Mouse (Mus musculus): ENCODE measurements around the gene Barx1. TPM values are rescaled to one million over a fixed set of nuclear protein-coding genes. Genes with fewer than 3 reads are reported as not detected.

Gene Barx1
- total RNA-seq (2021): not detected

DNA sequence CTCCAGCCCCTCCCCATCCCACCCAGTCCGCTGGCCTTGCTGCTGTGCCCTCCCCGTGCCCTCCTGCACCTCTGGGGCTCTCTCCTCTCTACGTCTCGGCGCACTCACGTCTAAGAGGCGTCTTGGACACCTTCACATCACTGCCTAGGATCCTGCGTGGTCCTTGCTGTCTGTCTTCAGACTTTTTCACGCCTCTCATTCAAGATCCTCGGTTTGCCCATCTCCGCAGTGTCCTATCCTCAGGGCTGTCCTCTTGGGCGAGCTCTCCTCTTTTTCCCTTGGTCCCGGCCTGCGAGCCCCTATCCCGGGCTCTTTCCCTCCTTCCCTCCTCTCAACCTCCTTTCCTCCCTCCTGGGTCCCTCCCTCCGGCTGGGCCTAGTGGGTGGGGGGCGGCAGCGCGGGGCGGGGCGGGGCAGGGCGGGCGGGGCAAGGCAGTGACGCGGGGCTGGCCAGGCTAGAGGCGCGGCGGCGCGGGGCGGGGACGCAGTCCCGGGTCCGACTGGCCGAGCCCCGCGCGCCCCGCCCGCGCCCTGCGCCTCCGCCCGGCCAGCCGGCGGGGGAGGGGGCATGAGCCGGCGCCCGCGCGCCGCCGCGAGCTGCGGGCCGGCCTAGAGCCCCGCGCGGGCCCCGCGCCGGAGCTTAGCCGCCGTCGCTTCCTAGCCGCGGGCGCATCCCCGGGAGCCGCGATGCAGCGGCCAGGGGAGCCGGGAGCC lies at the start of gene Barx1:
TSS of gene Barx1 (plus strand) at position 568 of the 713 bp plus-strand sequence.
- no peak for DNase-seq (ENCODE audit: extremely low spot score in 1 of 2, low spot score in 1 of 2)

DNA sequence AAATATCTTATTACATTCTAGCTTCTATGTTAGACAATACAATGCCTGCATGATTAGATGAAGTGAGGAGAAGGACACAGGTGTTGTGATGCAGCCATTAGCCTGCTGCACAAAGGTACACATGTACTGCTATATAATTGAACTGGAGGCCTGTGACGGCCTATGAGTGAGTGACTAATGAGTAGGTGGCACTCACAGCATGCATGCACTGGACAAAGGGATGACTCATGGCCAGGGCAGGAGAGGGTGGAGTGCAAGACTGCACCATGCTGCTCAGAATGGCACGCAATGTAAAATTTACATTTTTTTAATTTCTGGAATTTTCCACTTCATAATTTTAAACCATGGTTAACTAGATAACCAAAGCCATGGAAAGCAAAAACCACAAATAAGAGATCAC lies 48.3 kb upstream of the Barx1 start:
- no peak for DNase-seq (ENCODE audit: extremely low spot score in 1 of 2, low spot score in 1 of 2)

DNA sequence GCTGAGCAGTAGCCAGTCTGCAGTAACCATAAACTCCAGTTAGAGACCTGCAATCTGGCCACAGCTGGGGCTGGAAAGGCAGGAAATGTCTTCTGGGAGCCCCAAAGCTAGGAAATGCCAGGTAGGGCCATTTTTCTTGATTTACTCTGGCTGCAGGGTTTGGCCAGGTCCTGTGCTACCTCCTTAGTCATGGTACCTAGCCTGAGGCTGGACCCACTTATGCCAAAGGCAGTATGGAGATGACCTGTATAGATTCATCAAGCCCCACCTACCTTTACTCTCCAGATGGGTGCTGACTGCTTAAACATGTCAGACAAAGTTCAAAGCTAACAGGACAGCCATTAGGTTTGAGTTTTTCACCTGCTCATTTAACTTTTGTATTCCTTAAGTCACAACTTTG lies 45.0 kb upstream of the Barx1 start:
- no peak for DNase-seq (ENCODE audit: extremely low spot score in 1 of 2, low spot score in 1 of 2)

DNA sequence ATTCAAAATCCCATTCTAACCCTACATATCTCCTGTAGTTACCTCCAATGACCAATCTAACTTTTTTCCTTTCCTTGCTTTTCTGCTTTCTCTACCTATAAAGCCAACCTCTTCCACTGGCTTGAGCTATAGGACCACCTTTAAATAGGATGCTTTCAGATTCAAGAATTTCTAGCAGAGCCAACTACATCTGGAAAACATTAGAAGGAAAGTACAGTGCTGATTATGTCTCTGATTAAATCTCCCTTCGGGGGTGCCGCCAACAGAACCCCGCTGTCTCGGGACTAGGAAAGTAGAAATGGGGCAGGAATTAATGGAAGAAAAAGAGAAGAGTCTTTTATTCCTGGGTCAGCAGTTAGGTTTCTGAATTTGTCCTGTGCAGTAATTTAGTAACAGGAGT lies 43.9 kb upstream of the Barx1 start:
- DNase-seq (ENCODE audit: extremely low spot score in 1 of 2, low spot score in 1 of 2): no peak

DNA sequence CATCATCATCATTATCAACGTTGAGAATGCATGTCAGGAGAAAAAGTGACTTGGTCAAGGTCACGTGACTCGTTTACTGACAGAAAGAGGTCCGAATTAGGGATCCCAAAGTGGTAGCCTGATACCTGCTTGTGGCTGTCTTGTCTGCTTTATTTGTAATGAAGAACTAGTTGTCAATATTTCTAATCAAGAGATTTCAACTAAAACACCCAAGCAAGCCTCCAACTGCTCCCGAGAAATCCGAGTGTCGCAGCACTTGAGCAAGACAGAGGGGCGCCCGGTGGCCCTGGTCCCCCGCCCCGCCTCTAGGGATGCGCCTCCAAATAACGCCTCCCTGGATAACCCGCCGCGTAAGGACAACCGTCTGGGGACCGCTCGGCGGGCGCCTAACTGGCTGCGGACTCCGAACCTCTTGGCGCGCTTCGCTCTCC lies 37.8 kb upstream of the Barx1 start:
- DNase-seq (ENCODE audit: extremely low spot score in 1 of 2, low spot score in 1 of 2): no peak

DNA sequence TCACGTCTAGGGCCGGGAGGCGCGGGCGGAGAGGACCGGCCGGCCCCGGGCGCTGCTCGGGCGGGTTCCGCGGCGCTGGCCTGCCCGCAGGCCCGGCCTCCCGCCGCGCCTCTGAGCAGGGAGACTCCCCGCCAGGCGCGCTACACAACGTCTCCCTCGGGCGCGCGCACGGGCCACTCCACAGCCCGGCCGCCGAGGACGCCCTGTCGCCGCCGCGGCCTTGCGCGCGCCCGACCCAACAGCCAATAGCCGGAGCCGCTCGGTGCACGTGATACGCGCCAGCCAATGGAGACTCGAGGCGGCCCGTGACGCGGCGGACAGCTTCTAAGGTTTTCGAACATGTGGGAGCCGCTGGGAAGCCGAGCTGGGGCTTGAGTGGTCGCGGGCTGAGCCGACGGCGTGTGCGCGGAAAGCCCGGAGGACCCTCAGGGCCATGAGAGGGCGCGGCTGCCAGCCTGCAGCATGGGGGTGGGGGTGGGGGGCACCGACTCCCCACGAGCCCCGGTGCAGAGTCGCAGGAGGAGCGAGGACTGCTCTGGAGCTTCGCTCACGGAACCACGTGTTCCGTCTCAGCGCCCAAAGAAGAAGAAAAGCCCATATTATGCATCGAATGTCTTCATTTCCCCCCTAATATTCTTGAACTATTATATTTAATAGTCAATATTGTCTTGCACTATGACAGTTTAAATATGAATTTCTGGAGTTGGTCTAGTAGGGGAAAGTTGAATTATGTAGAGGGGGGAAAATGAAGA lies 37.2 kb upstream of the Barx1 start, which contains the start of gene Ptpdc1:
TSS of gene Ptpdc1 (minus strand) at position 232 of the 752 bp plus-strand sequence.
- DNase-seq (ENCODE audit: extremely low spot score in 1 of 2, low spot score in 1 of 2): peak; percentile 91 to 93

DNA sequence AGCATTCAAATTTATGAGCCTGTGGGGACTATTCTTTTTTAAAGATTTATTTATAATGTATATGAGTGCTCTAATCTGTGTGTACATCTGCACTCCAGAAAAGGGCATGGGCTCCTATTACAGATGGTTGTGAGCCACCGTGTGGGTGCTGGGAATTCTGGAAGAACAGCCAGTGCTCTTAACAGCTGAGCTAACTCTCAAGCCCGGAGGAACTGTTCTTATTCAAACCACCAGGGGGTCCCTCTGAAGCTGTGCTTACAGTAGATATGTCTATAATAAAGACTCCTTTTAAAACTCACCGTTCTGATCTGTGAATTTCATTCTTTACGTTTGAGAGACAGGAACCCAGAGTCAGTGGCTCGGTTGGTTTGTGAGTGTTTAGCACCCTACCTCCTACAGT lies 31.1 kb upstream of the Barx1 start:
- DNase-seq (ENCODE audit: extremely low spot score in 1 of 2, low spot score in 1 of 2): no peak

DNA sequence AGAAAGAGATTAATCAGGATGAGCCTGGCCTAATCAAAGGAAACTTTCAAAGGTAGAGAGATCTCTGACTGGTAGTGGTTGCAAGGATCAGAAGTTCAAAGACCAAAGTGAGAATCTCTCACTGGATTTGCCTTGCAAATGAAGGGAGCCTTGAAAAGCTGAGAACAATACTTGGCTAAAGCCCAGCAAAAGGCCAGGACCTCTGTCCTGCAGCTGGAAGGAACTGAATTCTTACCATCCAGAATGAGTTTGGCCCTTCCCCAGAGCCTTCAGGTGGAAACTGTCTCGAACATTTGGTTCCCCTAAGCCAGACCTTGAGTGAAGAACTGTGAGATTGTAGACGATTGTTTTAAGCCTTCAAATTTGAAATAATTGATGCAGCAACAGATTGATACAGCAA lies 25.1 kb upstream of the Barx1 start:
- DNase-seq (ENCODE audit: extremely low spot score in 1 of 2, low spot score in 1 of 2): no peak

DNA sequence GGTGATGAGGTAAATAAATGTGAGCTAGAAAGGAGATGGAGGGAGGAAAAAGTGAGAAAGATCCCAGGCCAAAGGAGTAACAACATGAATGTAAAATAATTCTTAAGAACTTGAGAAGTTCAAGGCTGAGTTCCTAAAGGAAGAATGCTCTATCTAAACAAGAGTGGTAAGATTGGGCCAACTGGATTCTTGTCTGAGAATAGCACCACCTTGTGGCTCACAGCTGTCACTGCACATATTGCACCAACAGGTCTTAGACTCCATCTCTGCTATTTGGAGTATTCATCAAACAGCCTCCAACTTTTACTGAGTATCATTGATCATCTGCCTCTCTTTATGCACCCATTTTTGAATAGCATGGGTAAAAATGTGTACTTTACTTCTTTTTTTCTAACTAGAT lies 23.2 kb upstream of the Barx1 start:
- peak in 1 of 2 experiments; percentile 46 for DNase-seq (ENCODE audit: extremely low spot score in 1 of 2, low spot score in 1 of 2)

DNA sequence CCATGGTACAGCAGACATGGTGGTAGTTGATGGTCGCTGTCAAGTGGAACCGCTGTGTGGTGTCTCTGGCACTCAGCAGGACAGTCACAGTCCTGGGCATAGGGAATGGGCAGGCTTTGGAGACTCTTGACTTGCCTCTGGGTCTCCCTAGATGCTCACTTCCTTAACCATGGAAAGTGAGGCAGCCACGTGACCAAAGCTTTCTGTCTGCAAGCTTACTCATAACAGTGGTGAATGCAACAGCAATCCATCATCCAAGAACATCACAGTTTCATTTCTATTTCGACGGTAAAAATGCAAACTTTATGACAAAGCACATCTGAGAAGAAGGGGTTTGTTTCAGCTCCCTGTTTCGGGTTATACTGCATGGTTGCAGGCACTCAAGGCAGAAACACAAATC lies 19.7 kb upstream of the Barx1 start:
- DNase-seq (ENCODE audit: extremely low spot score in 1 of 2, low spot score in 1 of 2): no peak

DNA sequence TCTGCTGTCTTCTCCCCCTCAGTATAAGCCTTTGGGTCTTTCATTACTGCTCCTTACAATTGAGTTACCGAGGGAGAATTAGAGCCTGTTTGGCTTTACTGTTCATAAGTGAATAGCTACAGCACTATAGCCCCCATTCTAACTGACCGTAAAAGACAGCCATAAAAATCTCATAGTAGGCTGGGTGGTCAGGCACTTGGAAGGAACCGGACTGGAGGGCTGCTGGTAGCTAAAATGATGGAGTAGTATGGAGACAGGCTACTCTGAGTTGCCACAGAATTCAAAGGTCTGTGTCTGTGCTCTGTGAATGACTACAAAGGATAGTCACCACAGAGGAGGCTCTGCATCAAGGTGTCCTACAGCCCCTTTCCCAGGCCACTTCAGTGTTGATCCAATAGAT lies 18.8 kb upstream of the Barx1 start:
- DNase-seq (ENCODE audit: extremely low spot score in 1 of 2, low spot score in 1 of 2): no peak

DNA sequence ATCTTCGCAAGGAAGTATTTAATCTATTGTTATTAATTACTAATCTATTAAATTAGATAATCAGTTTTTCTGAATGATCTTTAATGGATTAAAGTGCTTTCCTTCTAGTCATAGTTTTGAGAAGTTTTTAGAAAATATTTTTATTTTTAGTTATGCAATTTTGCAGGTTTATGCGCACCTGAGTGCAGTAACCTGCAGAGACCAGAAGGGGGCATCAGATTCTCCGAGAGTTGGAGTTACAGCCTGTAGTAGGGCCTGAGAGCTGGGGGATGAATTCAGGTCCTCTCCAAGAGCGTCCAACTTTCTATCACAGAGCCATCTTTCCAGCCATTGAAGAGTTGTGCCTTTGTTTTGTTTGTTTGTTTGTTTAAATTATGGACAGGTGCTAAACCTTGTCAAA lies 16.1 kb upstream of the Barx1 start:
- DNase-seq (ENCODE audit: extremely low spot score in 1 of 2, low spot score in 1 of 2): no peak

DNA sequence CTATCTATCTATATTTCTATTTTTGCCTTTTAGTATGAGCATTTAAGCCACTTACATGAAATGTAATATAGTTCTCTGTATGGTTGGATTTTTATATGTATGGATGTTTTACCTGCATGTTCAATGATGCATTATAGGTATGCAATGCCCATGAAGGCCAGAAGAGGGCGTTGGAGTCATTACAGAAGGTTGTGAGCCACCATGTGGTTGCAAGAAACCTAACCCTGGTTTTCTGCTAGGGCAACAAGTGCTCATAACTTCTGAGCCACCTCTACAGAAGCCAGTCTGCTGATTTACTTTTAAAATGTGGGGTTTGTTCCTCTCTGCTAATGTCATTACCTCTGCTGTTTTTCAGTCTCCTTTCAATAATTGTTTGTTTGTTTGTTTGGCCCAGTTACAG lies 12.2 kb upstream of the Barx1 start:
- no peak for DNase-seq (ENCODE audit: extremely low spot score in 1 of 2, low spot score in 1 of 2)

DNA sequence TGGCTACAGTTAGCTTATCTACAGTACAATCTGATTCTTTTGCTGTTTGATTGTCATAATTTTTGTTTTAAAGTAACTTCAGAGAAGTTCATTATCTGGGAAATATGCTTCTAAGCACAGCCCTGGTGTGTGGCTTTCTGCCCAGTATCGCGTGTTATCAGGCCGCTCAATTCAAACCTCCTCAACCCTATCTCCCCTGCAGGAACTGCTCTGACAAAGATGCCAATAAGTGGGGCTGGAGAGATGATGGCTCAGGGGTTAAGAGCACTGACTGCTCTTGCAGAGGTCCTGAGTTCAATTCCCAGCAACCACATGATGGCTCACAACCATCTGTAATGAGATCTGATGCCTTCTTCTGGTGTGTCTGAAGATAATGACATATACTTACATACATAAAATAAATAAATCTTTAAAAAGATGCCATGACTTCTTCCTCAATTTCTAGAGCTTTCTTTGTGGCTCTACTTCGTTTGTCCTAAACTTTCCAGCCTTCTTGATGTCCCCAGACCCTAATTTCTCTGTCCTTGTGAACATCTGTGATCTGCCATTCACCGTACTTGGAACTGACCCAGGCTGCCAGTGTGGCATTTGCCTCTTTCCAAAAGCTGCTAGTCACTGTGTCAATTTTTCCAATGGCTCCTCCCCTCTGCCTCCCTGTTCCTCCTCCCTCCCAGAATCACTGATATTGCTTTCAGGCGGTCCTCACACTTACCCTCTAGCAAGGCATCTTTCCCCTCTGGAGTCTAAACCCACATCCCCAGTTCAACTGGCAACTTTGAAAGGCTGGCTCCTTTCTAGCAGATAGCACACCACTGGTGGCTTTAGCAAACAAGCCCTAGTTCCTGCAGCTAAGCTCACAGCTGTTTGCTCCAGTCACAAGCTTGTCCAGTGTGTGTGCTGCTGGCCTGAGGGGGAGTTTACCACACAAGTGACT lies 11.4 kb upstream of the Barx1 start:
- DNase-seq (ENCODE audit: extremely low spot score in 1 of 2, low spot score in 1 of 2): no peak

DNA sequence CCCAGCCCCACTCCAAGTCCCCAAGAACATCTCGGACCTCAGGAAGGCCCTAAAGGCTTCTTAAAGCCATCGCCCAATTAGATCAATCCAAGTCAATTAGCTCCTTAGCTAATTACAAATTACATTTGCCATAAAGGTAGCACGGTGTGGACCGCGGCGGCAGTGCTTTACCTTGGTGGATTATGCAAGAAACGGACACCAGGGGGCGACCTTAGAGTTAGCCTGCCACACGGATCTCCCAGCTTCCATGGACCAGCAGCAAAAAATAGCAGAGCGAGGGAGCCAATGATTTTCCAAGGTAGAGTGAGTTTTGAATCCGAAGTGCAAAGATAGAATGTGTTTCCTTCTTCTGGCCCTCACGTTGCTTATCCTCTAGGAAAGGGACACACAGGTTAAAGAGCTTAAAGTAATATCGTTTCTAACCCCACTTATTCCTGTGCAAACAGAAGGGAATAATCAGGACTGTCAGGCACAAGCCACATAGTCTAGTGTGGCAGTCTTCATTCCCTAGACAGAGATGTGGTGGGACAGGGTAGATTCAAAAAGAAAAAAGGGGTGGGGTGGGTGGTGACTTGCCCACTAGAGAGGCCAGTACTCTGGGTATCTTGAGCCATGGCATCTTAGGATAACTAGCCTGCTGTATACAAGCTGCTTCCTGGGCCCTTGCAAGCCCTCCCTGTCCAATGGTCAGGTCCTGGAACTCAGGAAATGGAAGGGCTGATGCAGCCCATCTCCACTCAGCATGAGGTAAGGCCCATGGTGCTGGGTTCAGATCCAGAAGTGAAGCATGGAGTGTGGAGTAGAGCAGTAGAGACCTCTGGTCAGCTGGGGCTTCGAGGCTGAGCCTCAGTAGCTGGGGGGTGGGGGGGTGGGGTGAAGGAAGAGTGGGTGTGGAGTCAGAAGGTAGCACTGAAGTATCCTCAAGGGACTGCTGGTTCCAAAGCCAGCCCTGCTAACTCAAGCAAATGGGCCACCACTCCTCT lies 8.7 kb upstream of the Barx1 start:
- peak; percentile 63 to 90 for DNase-seq (ENCODE audit: extremely low spot score in 1 of 2, low spot score in 1 of 2)

DNA sequence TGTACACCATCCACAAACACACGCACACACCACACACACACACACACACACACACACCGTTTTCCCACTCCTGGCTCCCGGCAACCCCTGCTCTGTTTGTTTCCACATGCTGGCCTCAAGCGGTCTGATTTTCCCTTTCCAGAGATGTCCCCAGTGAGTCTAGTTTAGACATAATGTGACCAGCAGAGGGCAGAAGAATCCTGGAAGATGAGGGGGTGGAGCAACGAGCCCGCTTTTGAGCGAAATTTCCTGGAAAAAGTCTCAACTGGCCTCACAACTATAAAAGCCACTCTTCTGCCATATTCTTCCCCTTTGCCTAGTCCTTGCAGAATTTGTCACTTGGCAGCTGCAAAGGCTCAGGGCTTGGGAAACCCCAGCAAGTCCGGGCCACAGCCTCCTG lies 7.2 kb upstream of the Barx1 start:
- DNase-seq (ENCODE audit: extremely low spot score in 1 of 2, low spot score in 1 of 2): peak in 1 of 2 experiments; percentile 31

DNA sequence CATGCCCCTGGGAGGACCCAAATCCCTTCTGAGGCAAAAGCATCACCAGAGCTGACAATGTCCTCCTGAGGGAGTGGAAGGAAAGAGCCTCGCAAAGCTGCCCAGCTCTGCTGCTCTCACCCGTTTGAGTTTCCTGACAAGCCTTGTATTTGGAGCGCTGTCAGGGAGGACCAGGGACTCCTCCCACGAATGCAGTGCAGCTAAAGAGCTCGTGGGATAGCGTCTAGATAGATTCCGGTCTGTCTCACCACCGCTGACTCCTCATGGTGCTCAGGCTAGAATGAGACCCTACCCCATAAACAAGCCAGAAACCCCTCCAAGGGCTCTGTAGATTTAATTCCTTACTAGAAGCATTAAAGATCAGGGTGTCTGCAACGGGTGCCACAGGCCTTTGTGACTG lies 5.0 kb upstream of the Barx1 start:
- no peak for DNase-seq (ENCODE audit: extremely low spot score in 1 of 2, low spot score in 1 of 2)

DNA sequence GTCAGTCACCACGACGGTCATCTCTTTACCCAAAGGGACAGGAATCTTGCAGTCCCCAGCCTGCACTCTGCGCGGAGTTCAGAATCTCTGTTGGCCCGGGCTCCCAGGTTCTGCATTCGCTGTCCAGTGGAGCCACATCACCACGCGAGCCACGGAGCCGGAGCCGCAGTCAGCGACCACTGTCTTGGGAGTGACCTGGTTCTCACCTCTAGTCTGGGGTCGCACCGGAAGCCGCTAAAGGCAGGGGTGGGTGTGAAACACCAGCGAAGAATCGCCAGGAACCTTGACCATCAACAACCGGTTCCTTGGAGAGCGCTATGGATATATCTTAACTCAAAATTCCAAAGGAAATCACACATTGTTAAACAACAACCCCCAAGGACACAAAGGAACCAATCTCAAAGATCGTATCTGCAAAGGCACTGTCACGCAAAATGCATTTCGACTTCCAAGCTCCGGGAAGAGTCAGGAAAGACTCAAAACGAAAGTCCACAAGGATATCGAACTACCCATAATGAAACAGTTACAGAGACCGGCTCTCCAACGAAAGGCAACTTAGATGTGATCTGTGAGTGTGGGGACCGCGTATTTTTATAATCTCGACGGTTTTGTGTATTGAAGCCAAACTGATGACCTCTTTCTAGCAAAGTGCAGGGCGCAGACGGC lies 4.1 kb upstream of the Barx1 start:
- DNase-seq (ENCODE audit: extremely low spot score in 1 of 2, low spot score in 1 of 2): no peak
